Mouse (Mus musculus) gastrocnemius, postnatal 10 days (tissue): ENCODE measurements around the gene Mcpt8. TPM values are rescaled to one million over a fixed set of nuclear protein-coding genes. Genes with fewer than 3 reads are reported as not detected.
"Not testable (repeated sequence)": the region's sequence is repeated elsewhere in the genome, so short reads cannot be mapped to it uniquely, and the experiment has no call there.

Experiments
- DNase-seq: peaks from one replicate; pipeline ENCODE4 v3.0.0; 2021; ENCODE audit warnings: mixed read lengths
- long read RNA-seq, 2 experiments: library from polyadenylated mRNA; stranded (forward); transcript quantifications; one replicate each; pipeline ENCODE4 v2.0.0; 2021
- total RNA-seq, 2 experiments: library from RNA; stranded (reverse); gene quantifications; 2 replicates each; pipeline ENCODE4 v1.2.3; 2021

Mcpt8 gene
- under 1 TPM in 1 of 2 experiments, not detected in 1; 0.43 TPM for total RNA-seq
- long read RNA-seq, experiment 1, result 0 reads
- long read RNA-seq, experiment 2, result 0 reads

DNA sequence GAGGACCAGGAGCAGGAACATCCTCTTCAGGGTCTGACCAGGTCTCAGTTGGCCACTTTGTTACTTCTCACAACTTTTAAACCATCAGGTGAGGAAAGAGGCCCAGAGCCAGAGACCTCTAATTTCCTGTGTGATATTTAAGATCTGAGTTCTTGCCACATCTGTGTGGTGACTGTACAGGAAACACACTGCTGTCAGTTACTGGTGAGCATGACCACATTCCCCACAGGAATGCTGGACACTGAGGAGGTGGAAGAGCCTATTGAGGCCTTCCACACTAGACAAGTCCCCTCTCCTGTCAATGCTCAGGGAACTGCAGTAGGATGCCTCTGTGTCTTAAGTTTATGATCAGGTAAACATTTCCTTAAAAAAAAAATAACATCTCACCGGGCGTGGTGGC, at the start of gene Mcpt8:
Gene Mcpt8 (minus strand): TSS at position 107 of the 400 bp plus-strand sequence.
- no peak for DNase-seq

DNA sequence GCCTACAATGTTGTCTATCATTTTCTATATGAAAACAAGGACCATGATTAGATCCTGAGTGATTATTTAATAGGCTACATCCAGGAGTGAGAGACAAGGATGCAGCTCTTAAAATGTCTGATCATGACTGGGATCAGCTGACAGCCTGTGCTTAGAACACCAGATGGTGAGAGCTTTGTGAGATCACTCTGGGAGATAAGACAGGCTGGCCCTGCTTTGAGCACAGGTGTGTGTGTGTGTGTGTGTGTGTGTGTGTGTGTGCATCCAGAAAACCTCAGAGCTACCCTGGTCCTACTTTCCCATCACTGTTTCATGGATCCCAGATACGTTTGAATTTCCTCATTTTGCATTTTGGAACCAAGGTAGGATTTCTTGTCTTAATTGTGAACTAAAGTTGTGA, 48.6 kb upstream of the Mcpt8 start:
- not testable (repeated sequence) for DNase-seq

DNA sequence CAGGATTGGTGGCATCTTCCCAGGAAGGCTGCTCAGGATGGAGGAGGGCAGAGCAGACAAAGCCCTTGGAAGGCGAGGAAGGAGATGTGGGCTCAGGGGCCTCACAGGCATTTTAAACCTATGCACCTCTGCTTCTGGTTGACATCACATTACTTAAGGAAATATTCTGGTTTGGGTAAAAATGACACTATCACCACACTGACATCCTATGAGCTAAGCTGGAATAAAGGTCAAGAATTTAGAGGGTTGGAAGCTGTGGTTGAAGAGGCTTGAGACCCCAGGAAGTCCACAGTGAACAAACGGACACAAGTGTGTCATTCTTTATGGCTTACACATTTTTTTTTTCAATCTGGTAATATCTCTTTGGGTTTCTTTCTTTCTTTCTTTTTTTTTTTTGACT, 47.4 kb upstream of the Mcpt8 start, which contains the start of gene Gzmd:
Gene Gzmd (minus strand): TSS at position 101 of the 400 bp plus-strand sequence.
- not testable (repeated sequence) for DNase-seq

GRCm38 (mm10) chr14:56128341-56128740, 43.3 kb upstream of the Mcpt8 start:
- DNase-seq, result no peak

DNA sequence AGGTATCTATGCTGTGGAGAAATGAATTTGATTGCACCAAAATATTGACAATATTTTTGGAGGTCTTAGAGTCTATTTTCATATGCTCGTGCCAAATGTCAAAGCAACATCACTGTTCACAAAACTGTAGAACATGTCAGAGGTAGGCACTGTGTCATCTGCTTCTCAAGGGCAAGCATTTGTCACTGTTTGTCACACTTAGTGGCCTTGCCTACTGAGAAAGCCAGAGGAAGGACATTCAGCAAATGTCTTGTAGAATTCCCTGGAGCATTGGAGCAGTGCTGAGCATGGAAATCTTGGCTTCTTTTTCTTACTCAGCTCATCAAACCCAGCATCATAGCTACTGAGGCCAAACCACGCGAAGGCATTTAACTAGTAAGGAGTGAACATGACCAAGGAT, 38.4 kb upstream of the Mcpt8 start:
- DNase-seq, result no peak

DNA sequence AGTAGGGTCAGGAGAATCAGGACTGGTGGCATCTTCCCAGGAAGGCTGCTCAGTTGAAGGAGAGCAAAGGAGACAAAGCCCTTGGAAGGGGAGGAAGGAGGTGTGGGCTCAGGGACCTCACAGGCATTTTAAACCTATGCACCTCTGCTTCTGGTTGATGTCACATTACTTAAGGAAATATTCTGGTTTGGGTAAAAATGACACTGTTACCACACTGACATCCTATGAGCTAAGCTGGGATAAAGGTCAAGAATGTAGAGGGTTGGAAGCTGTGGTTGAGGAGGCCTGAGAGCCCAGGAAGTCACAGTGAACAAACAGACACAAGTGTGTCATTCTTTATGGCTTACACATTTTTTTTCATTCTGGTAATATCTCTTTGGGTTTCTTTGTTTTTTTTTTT, 35.5 kb upstream of the Mcpt8 start, which contains the start of gene Gzme:
Gene Gzme (minus strand): TSS at position 101 of the 400 bp plus-strand sequence.
- DNase-seq, result no peak

DNA sequence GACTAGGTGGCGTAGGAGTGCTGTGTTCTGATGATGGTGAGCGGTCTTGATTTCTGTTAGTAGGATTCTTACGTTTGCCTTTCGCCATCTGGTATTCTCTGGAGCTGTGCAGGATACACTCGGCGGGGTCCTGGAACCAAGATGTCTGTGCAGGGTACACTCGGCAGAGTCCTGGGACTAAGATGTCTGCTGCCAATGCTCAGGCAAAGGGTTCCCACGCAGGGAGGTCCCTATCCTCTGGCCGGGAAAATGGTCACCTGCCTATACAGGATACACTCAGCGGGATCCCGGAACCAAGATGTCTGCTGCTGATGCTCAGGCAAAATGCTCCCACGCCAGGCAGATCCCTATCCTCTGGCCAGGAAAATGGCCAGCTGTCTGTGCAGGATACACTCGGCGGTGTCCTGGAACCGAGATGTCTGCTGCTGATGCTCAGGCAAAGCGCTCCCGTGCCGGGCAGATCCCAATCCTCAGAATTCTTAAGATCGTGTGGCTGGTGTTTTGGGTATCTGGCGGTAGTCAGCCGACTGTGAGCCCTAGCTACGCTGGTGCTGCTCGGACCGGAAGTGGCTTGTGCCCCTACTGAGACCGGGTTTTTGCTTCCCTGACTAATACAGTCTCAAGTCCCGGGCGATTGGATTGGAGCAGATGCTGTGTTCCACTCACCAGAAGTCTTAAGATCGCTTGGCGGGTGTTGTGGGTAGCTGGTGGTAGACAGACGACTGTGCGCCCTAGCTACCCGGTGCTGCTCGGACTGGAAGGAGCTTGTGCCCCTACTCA, 30.6 kb upstream of the Mcpt8 start:
- DNase-seq, result not testable (repeated sequence)

DNA sequence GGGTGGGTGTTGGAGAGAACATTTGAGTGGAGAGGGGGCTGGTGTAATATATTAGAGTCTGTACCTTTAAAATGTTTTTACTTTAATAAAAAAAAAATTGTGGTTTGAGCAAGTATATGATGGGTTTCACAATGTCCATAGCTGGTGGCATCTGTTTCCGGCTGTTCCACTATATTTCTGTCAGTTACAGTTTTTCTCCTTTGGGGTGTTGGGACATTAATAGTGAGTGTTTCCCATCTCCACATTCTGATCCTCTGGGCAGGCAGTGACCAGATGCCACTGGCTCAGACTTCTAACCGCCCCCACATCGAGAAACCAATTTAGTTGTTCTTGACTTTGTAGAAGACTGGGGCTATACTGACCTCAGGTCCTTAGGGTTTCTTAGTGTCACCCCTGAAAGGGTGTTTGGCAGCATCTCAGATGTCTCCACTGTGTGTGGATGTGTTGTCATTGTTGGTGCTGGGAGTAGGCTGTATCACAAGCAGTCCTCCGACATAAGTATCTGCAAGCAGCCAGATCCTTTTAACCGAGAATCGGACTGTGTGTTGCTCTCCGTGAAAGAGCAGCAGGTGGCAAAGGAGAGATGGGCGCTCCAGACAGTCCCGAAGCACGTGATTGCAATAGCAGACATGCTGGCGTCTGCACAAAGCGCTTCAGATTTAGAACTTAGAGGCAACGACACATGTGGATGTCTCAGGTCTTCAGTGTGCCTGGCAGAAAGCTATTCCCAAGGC, 20.5 kb upstream of the Mcpt8 start:
- no peak for DNase-seq

DNA sequence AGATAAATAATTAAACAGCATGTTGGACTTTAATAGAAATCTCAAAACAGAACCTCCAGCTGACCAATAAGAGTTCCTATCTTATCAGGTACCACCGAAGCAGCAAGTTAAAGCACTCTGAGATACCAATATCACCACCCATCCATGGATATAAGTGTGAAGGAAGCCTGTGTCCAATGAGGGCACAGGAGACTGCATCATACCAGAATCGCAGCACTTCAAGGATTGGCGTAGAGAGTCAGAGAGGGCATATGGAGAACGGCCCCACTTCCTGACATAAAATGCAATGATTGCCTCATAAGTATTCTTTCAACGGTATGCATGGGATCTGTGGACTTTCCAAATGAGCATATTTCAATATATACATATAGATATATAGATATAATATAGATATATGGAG, 19.9 kb upstream of the Mcpt8 start:
- no peak for DNase-seq

- no peak for DNase-seq
These were observed 18.4 kb upstream of the Mcpt8 start for GRCm38 (mm10) chr14:56103452-56103851.

- DNase-seq, result no peak
These were observed 17.3 kb upstream of the Mcpt8 start, which contains the start of gene Ctsg for GRCm38 (mm10) chr14:56102386-56102785. Gene Ctsg, minus strand, starts transcription at chr14:56102574.

- no peak for DNase-seq
These were observed 13.9 kb upstream of the Mcpt8 start for GRCm38 (mm10) chr14:56098940-56099339.

DNA sequence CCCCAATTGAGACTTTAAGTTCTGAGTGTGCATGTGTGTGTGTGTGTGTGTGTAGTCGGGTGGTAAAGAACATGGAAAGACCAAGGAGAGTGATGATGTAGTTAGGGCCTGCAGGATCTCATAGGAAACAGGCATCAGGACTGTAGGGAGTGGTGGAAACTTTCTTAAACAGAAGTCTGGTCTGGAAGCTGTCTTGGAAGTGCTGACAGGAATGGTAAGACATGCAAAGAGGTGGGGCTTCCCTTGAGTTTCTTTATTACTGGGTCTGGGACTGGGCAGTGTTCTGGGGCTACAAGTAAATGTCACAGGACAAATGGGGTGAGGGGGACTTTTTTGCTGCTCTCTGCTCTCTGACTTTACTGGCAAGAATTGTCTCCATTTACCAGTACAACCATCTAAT, 12.5 kb upstream of the Mcpt8 start:
- no peak for DNase-seq

GRCm38 (mm10) chr14:56093353-56093752, 8.3 kb upstream of the Mcpt8 start:
- DNase-seq, result no peak

- DNase-seq, result no peak
These were observed 1.6 kb upstream of the Mcpt8 start for GRCm38 (mm10) chr14:56086711-56087110.

- no peak for DNase-seq
These were observed 3.1 kb downstream of the Mcpt8 start for GRCm38 (mm10) chr14:56082016-56082415.

- not testable (repeated sequence) for DNase-seq
These were observed 22.9 kb downstream of the Mcpt8 start, which contains the start of gene Mcpt4 for GRCm38 (mm10) chr14:56062213-56062612. Gene Mcpt4, minus strand, starts transcription at chr14:56062313.

- no peak for DNase-seq
These were observed 27.4 kb downstream of the Mcpt8 start for GRCm38 (mm10) chr14:56057722-56058121.

DNA sequence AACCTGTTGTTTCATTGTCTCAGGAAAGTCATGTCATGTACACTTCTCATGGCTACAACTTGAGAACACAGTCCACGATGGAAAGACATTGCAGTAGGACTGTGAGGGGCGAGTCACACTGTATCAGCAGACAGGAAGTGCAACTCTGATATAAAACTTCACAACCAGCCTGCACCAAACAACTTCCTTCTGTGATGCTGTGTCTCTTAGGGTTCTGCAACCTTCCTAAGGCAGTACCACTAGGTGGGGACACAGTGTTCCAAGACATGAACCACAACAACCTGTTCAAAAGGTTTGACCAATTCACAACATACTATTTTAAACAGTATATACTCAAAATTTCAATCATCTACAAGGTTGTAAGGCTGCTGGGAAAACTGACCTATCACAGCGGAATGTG, 29.7 kb downstream of the Mcpt8 start:
- DNase-seq, result no peak

GRCm38 (mm10) chr14:56041792-56042191, 43.3 kb downstream of the Mcpt8 start, which contains the start of gene Mcpt2:
Gene Mcpt2, plus strand, starts transcription at chr14:56042041.
- DNase-seq, result not testable (repeated sequence)

- DNase-seq, result no peak
These were observed 50.6 kb downstream of the Mcpt8 start for GRCm38 (mm10) chr14:56034433-56034832.
